8 mouse cellular contexts compared by ENCODE assay signal in genomic region chr14:27115275-27115660, GRCm38 (mm10). TPM values are rescaled to one million over a fixed set of nuclear protein-coding genes. Genes with fewer than 3 reads are reported as not detected.
DNase-seq lines count a peak whose midpoint lies in the region; ATAC-seq and TF ChIP-seq lines count a peak whose summit lies in the region.

No protein-coding gene starts in this region.

- H3K4me2 ChIP-seq in hindbrain, embryonic 15.5 days = peak overlapping the region; percentile 97
- peak overlapping the region; percentile 62 for H3K4me2 ChIP-seq in liver, embryonic 14.5 days (ENCODE audit: low read depth)

- H3K4me3 ChIP-seq in forebrain, embryonic 10.5 days = peak overlapping the region; percentile 75
- H3K4me3 ChIP-seq in hindbrain, embryonic 15.5 days = peak overlapping the region; percentile 48
- H3K4me3 ChIP-seq in liver, embryonic 14.5 days (ENCODE audit: insufficient read depth in 1 of 2, low read depth in 2 of 2, low read length in 2 of 2) = peak overlapping the region; percentile 35 to 47
- peak overlapping the region; percentile 49 for H3K4me3 ChIP-seq in testis, adult 2 months (ENCODE audit: control insufficient read depth, low read depth, low read length)

- peaks cover 16% of the 10 kb centered on the region for H3K4me1 ChIP-seq in forebrain, embryonic 10.5 days
- H3K4me1 ChIP-seq in hindbrain, embryonic 15.5 days (replicated peaks) = peaks cover 13% of the 10 kb centered on the region
- no peaks in the 10 kb centered on the region for H3K4me1 ChIP-seq in liver, embryonic 14.5 days (replicated peaks; ENCODE audit: control insufficient read depth in 2 of 2, insufficient read depth in 2 of 2, low read length in 1 of 2)
- H3K4me1 ChIP-seq in testis, adult 2 months (ENCODE audit: control insufficient read depth, insufficient read depth, low read length) = peaks cover 5% of the 10 kb centered on the region; the same call in 1 of the 2 replicates

- no peak for TF ChIP-seq POLR2A in testis, adult 2 months (IDR thresholded peaks at IDR 0.05; ENCODE audit: control insufficient read depth, low read depth, low read length)

- no peak overlapping the region for H3K27ac ChIP-seq in forebrain, embryonic 10.5 days
- H3K27ac ChIP-seq in hindbrain, embryonic 15.5 days (replicated peaks) = no peak overlapping the region
- no peak overlapping the region for H3K27ac ChIP-seq in liver, embryonic 14.5 days
- H3K27ac ChIP-seq in testis, adult 2 months (ENCODE audit: control insufficient read depth, insufficient read depth, low read depth, low read length) = peak overlapping the region; percentile 8

- DNase-seq in adrenal gland, adult (ENCODE audit: inconsistent age in 2 of 2, low spot score in 1 of 2) = peak; percentile 38 to 70
- DNase-seq in adrenal gland, postnatal 4 days (ENCODE audit: low spot score in 2 of 2) = no peak
- DNase-seq in forebrain, embryonic 10.5 days (ENCODE audit: extremely low spot score, low spot score) = no peak
- DNase-seq in liver, embryonic 14.5 days (ENCODE audit: low read depth in 3 of 3, low spot score in 3 of 3) = no peak
- no peak for DNase-seq in thymus, adult 18-20 months
- DNase-seq in frontal cortex, postnatal 10 days (ENCODE audit: low spot score in 2 of 2) = no peak

- peak overlapping the region; percentile 37; the same call in 1 of the 2 replicates for H3K9ac ChIP-seq in hindbrain, embryonic 15.5 days
- H3K9ac ChIP-seq in liver, embryonic 14.5 days (replicated peaks) = no peak overlapping the region

- H3K9me3 ChIP-seq in forebrain, embryonic 10.5 days = no peaks in the 10 kb centered on the region
- no peaks in the 10 kb centered on the region for H3K9me3 ChIP-seq in hindbrain, embryonic 15.5 days
- no peaks in the 10 kb centered on the region for H3K9me3 ChIP-seq in liver, embryonic 14.5 days (ENCODE audit: control insufficient read depth, low read length)

- TF ChIP-seq EP300 in liver, embryonic 14.5 days (IDR thresholded peaks at IDR 0.05; ENCODE audit: low read depth) = no peak

- no peak for TF ChIP-seq CTCF in liver, embryonic 14.5 days (IDR thresholded peaks at IDR 0.05; ENCODE audit: low read depth)
- TF ChIP-seq CTCF in testis, adult 2 months (IDR thresholded peaks at IDR 0.05; ENCODE audit: control insufficient read depth, insufficient read depth, insufficient replicate concordance, low read depth, low read length) = no peak

- no peak for ATAC-seq in hindbrain, embryonic 15.5 days (ENCODE audit: low FRiP score, low read depth)
- no peak for ATAC-seq in liver, embryonic 14.5 days (ENCODE audit: insufficient read depth)

- H3K36me3 ChIP-seq in forebrain, embryonic 10.5 days (replicated peaks) = no peaks in the 10 kb centered on the region
- H3K36me3 ChIP-seq in hindbrain, embryonic 15.5 days = no peaks in the 10 kb centered on the region
- H3K36me3 ChIP-seq in liver, embryonic 14.5 days (replicated peaks; ENCODE audit: control insufficient read depth, insufficient read depth, low read depth) = no peaks in the 10 kb centered on the region
- H3K36me3 ChIP-seq in testis, adult 2 months (ENCODE audit: control insufficient read depth, insufficient read depth, low read length) = no peaks in the 10 kb centered on the region

- WGBS in forebrain, embryonic 10.5 days = 20% methylated on average over 11 of the region's 11 CpGs
- 20% methylated on average over 11 of the region's 11 CpGs for WGBS in hindbrain, embryonic 15.5 days
- WGBS in liver, embryonic 14.5 days (ENCODE audit: insufficient replicate concordance) = 16% methylated on average over 11 of the region's 11 CpGs

- H3K27me3 ChIP-seq in forebrain, embryonic 10.5 days (ENCODE audit: poor library complexity, severe bottlenecking) = peaks cover 58% of the 10 kb centered on the region
- peaks cover 37% of the 10 kb centered on the region for H3K27me3 ChIP-seq in hindbrain, embryonic 15.5 days
- peaks cover 11% of the 10 kb centered on the region for H3K27me3 ChIP-seq in liver, embryonic 14.5 days (ENCODE audit: control insufficient read depth, insufficient read depth, low read length)
- H3K27me3 ChIP-seq in testis, adult 2 months (ENCODE audit: control insufficient read depth, insufficient read depth, low read length) = no peaks in the 10 kb centered on the region

RNA-seq across cellular contexts. Expression of gene Arhgef3, which starts 0.6 kb away (rescaled TPM):
- total RNA-seq in adrenal gland, postnatal 4 days (2021) = 10 to 100 TPM; 55.8 to 56.3 TPM
- polyA plus RNA-seq in forebrain, embryonic 10.5 days (2016; fragmentation: Nextera tagmentation; extraction: Ambion mirVana) = 1.6 and 2.4 TPM in 2 replicates
- polyA plus RNA-seq in hindbrain, embryonic 15.5 days (2015; fragmentation: Nextera tagmentation; extraction: Ambion mirVana) = 11.0 and 12.7 TPM in 2 replicates
- 1.9 and 2.6 TPM in 2 replicates for polyA plus RNA-seq in liver, embryonic 14.5 days (2012; rRNA removed)
- polyA plus RNA-seq in liver, embryonic 14.5 days (2014; fragmentation: Nextera tagmentation; extraction: Ambion mirVana) = 5.3 and 5.4 TPM in 2 replicates
- 6.5 and 7.7 TPM in 2 replicates for polyA plus RNA-seq in testis, adult 2 months (2012; rRNA removed)

Comparison
In these comparisons a context has a peak if more than half of its experiments do, and no peak if none do; other contexts are left out.
1. DNase-seq: peak in adrenal gland, adult (2 of 2); none in adrenal gland, postnatal 4 days (0 of 2), forebrain, embryonic 10.5 days (single experiment), liver, embryonic 14.5 days (0 of 3), thymus, adult 18-20 months (0 of 2) and frontal cortex, postnatal 10 days (0 of 2).
2. Peak in every context shown above with its lines, with median percentiles within 50 percentile points of each other: H3K4me3 ChIP-seq.